Mouse (Mus musculus) erythroblast, embryonic 14.5 days (primary cell): ENCODE results near the gene Plac1. TPM values are rescaled to one million over a fixed set of nuclear protein-coding genes. Genes with fewer than 3 reads are reported as not detected.

Experiments
- H3K27me3 ChIP-seq: 2 replicates; pipeline ENCODE4 v1.6.1; 2012; ENCODE audit warnings: inconsistent platforms; ENCODE audit not compliant: control insufficient read depth
- H3K36me3 ChIP-seq: 2 replicates; pipeline ENCODE4 v1.6.1; 2012; ENCODE audit warnings: mild to moderate bottlenecking, inconsistent platforms; ENCODE audit not compliant: control insufficient read depth
- H3K4me1 ChIP-seq: 2 replicates; pipeline ENCODE4 v1.6.1; 2012; ENCODE audit warnings: inconsistent platforms; ENCODE audit not compliant: control insufficient read depth
- H3K4me3 ChIP-seq: replicated peaks from 2 replicates; pipeline ENCODE3; 2012; ENCODE audit warnings: moderate library complexity, mild to moderate bottlenecking, inconsistent platforms
- H3K9me3 ChIP-seq: 2 replicates; pipeline ENCODE4 v1.6.1; 2012; ENCODE audit warnings: low read length, inconsistent platforms, mixed read lengths; ENCODE audit not compliant: control insufficient read depth
- GATA1 ChIP-seq: IDR thresholded peaks from 2 replicates; pipeline ENCODE4 v1.6.1; 2012; ENCODE audit warnings: low read length, inconsistent platforms, mixed read lengths
- TAL1 ChIP-seq: IDR thresholded peaks from 3 replicates; pipeline ENCODE4 v1.6.1; 2012; ENCODE audit warnings: low read length, inconsistent platforms, mixed read lengths
- polyA plus RNA-seq: library from polyadenylated mRNA; stranded (reverse); fragments of >175 nt; gene quantifications from 2 replicates; pipeline ENCODE4 v1.2.3, GENCODE M21; 2012

The Plac1 gene
- polyA plus RNA-seq, 1 experiment = not detected

- no peak for TF ChIP-seq TAL1
- no peak for TF ChIP-seq GATA1
- Histone ChIP-seq H3K9me3 (no peaks in the 10 kb centered on the region), H3K36me3 (no peaks in the 10 kb centered on the region), H3K4me3 (no peak overlapping the region), H3K27me3 (peaks cover 3% of the 10 kb centered on the region; the same call in 1 of the 2 replicates), H3K4me1 (no peaks in the 10 kb centered on the region)
Measured at GRCm38 (mm10) chrX:53209431-53209830, 30.5 kb downstream of the Plac1 start.

GRCm38 (mm10) chrX:53204690-53205311, 35.1 kb downstream of the Plac1 start:
- Histone ChIP-seq H3K27me3 (peaks cover 3% of the 10 kb centered on the region; the same call in 1 of the 2 replicates), H3K4me1 (no peaks in the 10 kb centered on the region), H3K9me3 (no peaks in the 10 kb centered on the region), H3K4me3 (no peak overlapping the region), H3K36me3 (no peaks in the 10 kb centered on the region)
- no peak for TF ChIP-seq GATA1
- no peak for TF ChIP-seq TAL1

- H3K36me3 ChIP-seq = no peaks in the 10 kb centered on the region
- H3K4me1 ChIP-seq = no peaks in the 10 kb centered on the region
- TF ChIP-seq TAL1 (no peak), GATA1 (no peak)
- H3K4me3 ChIP-seq = no peak overlapping the region
- H3K27me3 ChIP-seq = no peaks in the 10 kb centered on the region
- H3K9me3 ChIP-seq = no peaks in the 10 kb centered on the region
Measured at GRCm38 (mm10) chrX:53201616-53202015, 38.3 kb downstream of the Plac1 start.

GRCm38 (mm10) chrX:53197681-53198080, 42.2 kb downstream of the Plac1 start:
- Histone ChIP-seq H3K9me3 (no peaks in the 10 kb centered on the region), H3K36me3 (no peaks in the 10 kb centered on the region), H3K4me1 (no peaks in the 10 kb centered on the region), H3K4me3 (no peak overlapping the region), H3K27me3 (no peaks in the 10 kb centered on the region)
- TF ChIP-seq TAL1 = no peak
- no peak for TF ChIP-seq GATA1

GRCm38 (mm10) chrX:53196392-53196791, 43.5 kb downstream of the Plac1 start:
- Histone ChIP-seq H3K4me1 (no peaks in the 10 kb centered on the region), H3K27me3 (no peaks in the 10 kb centered on the region), H3K9me3 (no peaks in the 10 kb centered on the region), H3K36me3 (no peaks in the 10 kb centered on the region), H3K4me3 (no peak overlapping the region)
- TF ChIP-seq GATA1 = no peak

GRCm38 (mm10) chrX:53188692-53189091, 51.2 kb downstream of the Plac1 start:
- Histone ChIP-seq H3K9me3 (no peaks in the 10 kb centered on the region), H3K4me1 (no peaks in the 10 kb centered on the region), H3K36me3 (no peaks in the 10 kb centered on the region), H3K4me3 (no peak overlapping the region), H3K27me3 (no peaks in the 10 kb centered on the region)
- TF ChIP-seq GATA1 (no peak), TAL1 (no peak)

GRCm38 (mm10) chrX:53179801-53180200, 60.1 kb downstream of the Plac1 start:
- Histone ChIP-seq H3K4me1 (no peaks in the 10 kb centered on the region), H3K9me3 (no peaks in the 10 kb centered on the region), H3K4me3 (no peak overlapping the region), H3K36me3 (no peaks in the 10 kb centered on the region), H3K27me3 (no peaks in the 10 kb centered on the region)
- TF ChIP-seq GATA1 = no peak
- no peak for TF ChIP-seq TAL1

- no peaks in the 10 kb centered on the region for H3K9me3 ChIP-seq
- TF ChIP-seq GATA1 = no peak
- no peak for TF ChIP-seq TAL1
- no peaks in the 10 kb centered on the region for H3K36me3 ChIP-seq
- H3K4me1 ChIP-seq = no peaks in the 10 kb centered on the region
- no peak overlapping the region for H3K4me3 ChIP-seq
- H3K27me3 ChIP-seq = no peaks in the 10 kb centered on the region
Measured at GRCm38 (mm10) chrX:53176296-53176695, 63.6 kb downstream of the Plac1 start.

- Histone ChIP-seq H3K27me3 (no peaks in the 10 kb centered on the region), H3K4me1 (no peaks in the 10 kb centered on the region), H3K4me3 (no peak overlapping the region), H3K9me3 (no peaks in the 10 kb centered on the region), H3K36me3 (no peaks in the 10 kb centered on the region)
- no peak for TF ChIP-seq TAL1
- no peak for TF ChIP-seq GATA1
Measured at GRCm38 (mm10) chrX:53168623-53169022, 71.3 kb downstream of the Plac1 start.
